Mouse (Mus musculus): Measurements from ENCODE around the gene Mllt3.

Mllt3 gene

GRCm38 (mm10) chr4:87826336-87826735 is 206.8 kb downstream of the Mllt3 start:
- no peak for DNase-seq (ENCODE audit: low spot score in 2 of 2)

GRCm38 (mm10) chr4:87823623-87824022 is 209.5 kb downstream of the Mllt3 start:
- no peak for DNase-seq (ENCODE audit: low spot score in 2 of 2)

GRCm38 (mm10) chr4:87823191-87823590 is 210.0 kb downstream of the Mllt3 start:
- DNase-seq (ENCODE audit: low spot score in 2 of 2) = no peak

- no peak for DNase-seq (ENCODE audit: low spot score in 2 of 2)
Observed at GRCm38 (mm10) chr4:87820911-87821310, 212.3 kb downstream of the Mllt3 start.

GRCm38 (mm10) chr4:87819182-87819581 is 214.0 kb downstream of the Mllt3 start:
- DNase-seq (ENCODE audit: low spot score in 2 of 2) = no peak

GRCm38 (mm10) chr4:87818276-87818675 is 214.9 kb downstream of the Mllt3 start:
- DNase-seq (ENCODE audit: low spot score in 2 of 2) = no peak

GRCm38 (mm10) chr4:87815465-87816108 is 217.6 kb downstream of the Mllt3 start:
- no peak for DNase-seq (ENCODE audit: low spot score in 2 of 2)

- DNase-seq (ENCODE audit: low spot score in 2 of 2) = no peak
Observed at GRCm38 (mm10) chr4:87811899-87812298, 221.3 kb downstream of the Mllt3 start.

- no peak for DNase-seq (ENCODE audit: low spot score in 2 of 2)
Observed at GRCm38 (mm10) chr4:87806196-87806987, 226.8 kb downstream of the Mllt3 start.

GRCm38 (mm10) chr4:87804576-87804975 is 228.6 kb downstream of the Mllt3 start:
- no peak for DNase-seq (ENCODE audit: low spot score in 2 of 2)

GRCm38 (mm10) chr4:87803313-87803712 is 229.9 kb downstream of the Mllt3 start:
- DNase-seq (ENCODE audit: low spot score in 2 of 2) = no peak

GRCm38 (mm10) chr4:87802140-87802539 is 231.0 kb downstream of the Mllt3 start:
- no peak for DNase-seq (ENCODE audit: low spot score in 2 of 2)

GRCm38 (mm10) chr4:87801332-87801731 is 231.8 kb downstream of the Mllt3 start:
- no peak for DNase-seq (ENCODE audit: low spot score in 2 of 2)

GRCm38 (mm10) chr4:87800276-87800675 is 232.9 kb downstream of the Mllt3 start:
- DNase-seq (ENCODE audit: low spot score in 2 of 2) = no peak

- DNase-seq (ENCODE audit: low spot score in 2 of 2) = no peak
Observed at GRCm38 (mm10) chr4:87799418-87799817, 233.7 kb downstream of the Mllt3 start.

GRCm38 (mm10) chr4:87795261-87795660 is 237.9 kb downstream of the Mllt3 start:
- DNase-seq (ENCODE audit: low spot score in 2 of 2) = no peak

GRCm38 (mm10) chr4:87794216-87794615 is 238.9 kb downstream of the Mllt3 start:
- no peak for DNase-seq (ENCODE audit: low spot score in 2 of 2)

GRCm38 (mm10) chr4:87792511-87792910 is 240.7 kb downstream of the Mllt3 start:
- DNase-seq (ENCODE audit: low spot score in 2 of 2) = no peak

GRCm38 (mm10) chr4:87789446-87789845 is 243.7 kb downstream of the Mllt3 start:
- no peak for DNase-seq (ENCODE audit: low spot score in 2 of 2)

GRCm38 (mm10) chr4:87788691-87789090 is 244.5 kb downstream of the Mllt3 start:
- peak; percentile 8 to 40 for DNase-seq (ENCODE audit: low spot score in 2 of 2)

- DNase-seq (ENCODE audit: low spot score in 2 of 2) = no peak
Observed at GRCm38 (mm10) chr4:87785132-87786074, 247.8 kb downstream of the Mllt3 start.

- no peak for DNase-seq (ENCODE audit: low spot score in 2 of 2)
Observed at GRCm38 (mm10) chr4:87783809-87784208, 249.4 kb downstream of the Mllt3 start.
